9 mouse cellular contexts compared by ENCODE assay signal in genomic region chr5:148360922-148361758, GRCm38 (mm10). TPM values are rescaled to one million over a fixed set of nuclear protein-coding genes. Genes with fewer than 3 reads are reported as not detected.
DNase-seq lines count a peak whose midpoint lies in the region; ATAC-seq and TF ChIP-seq lines count a peak whose summit lies in the region.
"Had no signal": no experiment of that assay in that cellular context is flagged by ENCODE, and none has a peak within 500 bp of the region (broad histone marks: within the 10 kb centered on the region; RNA-seq: fewer than 3 reads in every experiment).

No protein-coding gene starts in this region.

- DNase-seq in spleen, adult 2 months (ENCODE audit: low read depth in 1 of 2, low spot score in 2 of 2) = no peak
- no peak for DNase-seq in spleen, postnatal 4 days (ENCODE audit: low spot score in 2 of 2)
- peak; percentile 10 for DNase-seq in liver, adult 2 months (ENCODE audit: extremely low read depth, low read depth, low spot score)
- DNase-seq in stomach, postnatal 0 days (ENCODE audit: low spot score) = peak; percentile 91
- no peak for DNase-seq in forebrain, postnatal 0 days

- no peak for TF ChIP-seq CTCF in spleen, adult 2 months (IDR thresholded peaks at IDR 0.05; ENCODE audit: extremely low read depth, insufficient read depth, insufficient read length, insufficient replicate concordance)
- TF ChIP-seq CTCF in liver, adult 2 months (IDR thresholded peaks at IDR 0.05; ENCODE audit: low read depth, low read length) = no peak
- TF ChIP-seq CTCF in stomach, postnatal 0 days (IDR thresholded peaks at IDR 0.05; ENCODE audit: low read depth) = no peak
- no peak for TF ChIP-seq CTCF in forebrain, postnatal 0 days (IDR thresholded peaks at IDR 0.05; ENCODE audit: low read depth)

- TF ChIP-seq POLR2A in spleen, adult 2 months (IDR thresholded peaks at IDR 0.05; ENCODE audit: low read depth, low read length) = no peak
- TF ChIP-seq POLR2A in liver, adult 2 months (IDR thresholded peaks at IDR 0.05; ENCODE audit: extremely low read depth, insufficient read depth, low read length) = no peak

- no peaks in the 10 kb centered on the region for H3K4me1 ChIP-seq in spleen, adult 2 months (ENCODE audit: control insufficient read depth, insufficient read depth, insufficient read length)
- H3K4me1 ChIP-seq in heart, embryonic 15.5 days (replicated peaks) = peaks cover 31% of the 10 kb centered on the region
- H3K4me1 ChIP-seq in liver, adult 2 months (ENCODE audit: control insufficient read depth, insufficient read depth, low read length) = no peaks in the 10 kb centered on the region
- H3K4me1 ChIP-seq in stomach, postnatal 0 days (replicated peaks; ENCODE audit: control insufficient read depth, insufficient read depth) = no peaks in the 10 kb centered on the region
- peaks cover 13% of the 10 kb centered on the region; the same call in 1 of the 2 replicates for H3K4me1 ChIP-seq in midbrain, embryonic 13.5 days (replicated peaks)
- no peaks in the 10 kb centered on the region for H3K4me1 ChIP-seq in forebrain, postnatal 0 days (ENCODE audit: insufficient read depth)

- H3K27me3 ChIP-seq in spleen, adult 2 months (ENCODE audit: control insufficient read depth, insufficient read depth, low read length) = no peaks in the 10 kb centered on the region
- H3K27me3 ChIP-seq in heart, embryonic 15.5 days = no peaks in the 10 kb centered on the region
- H3K27me3 ChIP-seq in liver, adult 2 months (ENCODE audit: control insufficient read depth, insufficient read depth, low read length) = no peaks in the 10 kb centered on the region
- H3K27me3 ChIP-seq in stomach, postnatal 0 days (ENCODE audit: control insufficient read depth, insufficient read depth, low read length) = no peaks in the 10 kb centered on the region
- H3K27me3 ChIP-seq in midbrain, embryonic 13.5 days = no peaks in the 10 kb centered on the region
- no peaks in the 10 kb centered on the region for H3K27me3 ChIP-seq in forebrain, postnatal 0 days (ENCODE audit: insufficient read depth, low read length)
- H3K27me3 ChIP-seq: liver, embryonic 15.5 days had no signal

- H3K9me3 ChIP-seq in heart, embryonic 15.5 days (replicated peaks) = no peaks in the 10 kb centered on the region
- no peaks in the 10 kb centered on the region for H3K9me3 ChIP-seq in stomach, postnatal 0 days (ENCODE audit: control insufficient read depth, low read length)
- no peaks in the 10 kb centered on the region for H3K9me3 ChIP-seq in midbrain, embryonic 13.5 days
- H3K9me3 ChIP-seq in forebrain, postnatal 0 days (ENCODE audit: low read length) = no peaks in the 10 kb centered on the region
- H3K9me3 ChIP-seq: liver, embryonic 15.5 days had no signal

- no peak overlapping the region for H3K4me3 ChIP-seq in spleen, adult 2 months (ENCODE audit: extremely low read depth, insufficient read depth, insufficient read length)
- no peak overlapping the region for H3K4me3 ChIP-seq in heart, embryonic 15.5 days
- H3K4me3 ChIP-seq in liver, adult 2 months (ENCODE audit: insufficient read depth, low read depth, low read length) = no peak overlapping the region
- H3K4me3 ChIP-seq in stomach, postnatal 0 days (ENCODE audit: low read depth, low read length) = no peak overlapping the region
- H3K4me3 ChIP-seq in midbrain, embryonic 13.5 days (replicated peaks) = no peak overlapping the region
- H3K4me3 ChIP-seq in forebrain, postnatal 0 days (ENCODE audit: low read depth, low read length) = no peak overlapping the region
- H3K4me3 ChIP-seq: liver, embryonic 15.5 days had no signal

- TF ChIP-seq EP300 in stomach, postnatal 0 days (optimal IDR thresholded peaks at IDR 0.05) = no peak

- H3K79me2 ChIP-seq in liver, adult 2 months (ENCODE audit: control insufficient read depth, insufficient read depth, low read length) = no peaks in the 10 kb centered on the region

- 0 out of 2 replicates have a peak overlapping the region, but pooled peaks have one; percentile 38 for H3K27ac ChIP-seq in spleen, adult 2 months (ENCODE audit: insufficient read depth, low read length)
- H3K27ac ChIP-seq in heart, embryonic 15.5 days = peak overlapping the region; percentile 70
- H3K27ac ChIP-seq in liver, adult 2 months (replicated peaks; ENCODE audit: insufficient read depth, low read depth, low read length) = no peak overlapping the region
- peak overlapping the region; percentile 86 for H3K27ac ChIP-seq in stomach, postnatal 0 days (replicated peaks)
- no peak overlapping the region for H3K27ac ChIP-seq in midbrain, embryonic 13.5 days
- H3K27ac ChIP-seq in forebrain, postnatal 0 days (ENCODE audit: low read depth, low read length) = no peak overlapping the region
- H3K27ac ChIP-seq: liver, embryonic 15.5 days had no signal

- peak overlapping the region; percentile 44 for H3K4me2 ChIP-seq in heart, embryonic 15.5 days
- 0 out of 2 replicates have a peak overlapping the region, but pooled peaks have one; percentile 31 for H3K4me2 ChIP-seq in stomach, postnatal 0 days (replicated peaks; ENCODE audit: low read depth)
- H3K4me2 ChIP-seq in midbrain, embryonic 13.5 days (replicated peaks) = no peak overlapping the region
- no peak overlapping the region for H3K4me2 ChIP-seq in forebrain, postnatal 0 days (ENCODE audit: low read depth)
- H3K4me2 ChIP-seq: liver, embryonic 15.5 days had no signal

- H3K9ac ChIP-seq in heart, embryonic 15.5 days = no peak overlapping the region
- H3K9ac ChIP-seq in liver, adult 2 months (ENCODE audit: low read depth, low read length) = no peak overlapping the region
- H3K9ac ChIP-seq in stomach, postnatal 0 days (ENCODE audit: low read length) = no peak overlapping the region
- no peak overlapping the region for H3K9ac ChIP-seq in midbrain, embryonic 13.5 days (replicated peaks)
- H3K9ac ChIP-seq in forebrain, postnatal 0 days = no peak overlapping the region
- H3K9ac ChIP-seq: liver, embryonic 15.5 days had no signal

- peak; percentile 81 for ATAC-seq in heart, embryonic 15.5 days (replicated peaks; ENCODE audit: insufficient number of reproducible peaks, insufficient read depth, low FRiP score, low read depth)
- peak; percentile 95 for ATAC-seq in stomach, postnatal 0 days (ENCODE audit: low FRiP score, low TSS enrichment)
- ATAC-seq in midbrain, embryonic 13.5 days = no peak
- ATAC-seq in forebrain, postnatal 0 days = no peak
- no peak for ATAC-seq in frontal cortex, adult (ENCODE audit: low TSS enrichment)

- 70% methylated on average over 16 of the region's 16 CpGs for WGBS in spleen, adult 2 months
- WGBS in heart, embryonic 15.5 days = 19% methylated on average over 16 of the region's 16 CpGs
- WGBS in liver, adult 2 months = 58% methylated on average over 16 of the region's 16 CpGs
- 38% methylated on average over 16 of the region's 16 CpGs for WGBS in stomach, postnatal 0 days
- 75% methylated on average over 16 of the region's 16 CpGs for WGBS in midbrain, embryonic 13.5 days
- WGBS in forebrain, postnatal 0 days = 77% methylated on average over 16 of the region's 16 CpGs

- H3K36me3 ChIP-seq in spleen, adult 2 months (ENCODE audit: control insufficient read depth, insufficient read depth, low read length) = peaks cover 5% of the 10 kb centered on the region; the same call in 1 of the 2 replicates
- H3K36me3 ChIP-seq in heart, embryonic 15.5 days = no peaks in the 10 kb centered on the region
- H3K36me3 ChIP-seq in liver, adult 2 months (ENCODE audit: control insufficient read depth, insufficient read depth, low read length) = no peaks in the 10 kb centered on the region
- H3K36me3 ChIP-seq in stomach, postnatal 0 days (ENCODE audit: control insufficient read depth, insufficient read depth, low read length) = no peaks in the 10 kb centered on the region
- H3K36me3 ChIP-seq in midbrain, embryonic 13.5 days = no peaks in the 10 kb centered on the region
- H3K36me3 ChIP-seq in forebrain, postnatal 0 days (ENCODE audit: insufficient read depth) = 0 out of 2 replicates have a peak, but pooled peaks cover 4% of the 10 kb centered on the region

RNA-seq across cellular contexts. Expression of gene Slc7a1, which starts 38.6 kb away (rescaled TPM):
- 8.8 and 9.3 TPM in 2 replicates for polyA plus RNA-seq in spleen, adult 2 months (2012; rRNA removed)
- 13.6 and 17.1 TPM in 2 replicates for polyA plus RNA-seq in heart, embryonic 15.5 days (2015; fragmentation: Nextera tagmentation; extraction: Ambion mirVana)
- 0.18 and 1.2 TPM in 2 replicates for total RNA-seq in liver, adult 2 months (2014; rRNA removed)
- polyA plus RNA-seq in liver, adult 2 months (2012; rRNA removed) = 0.23 and 0.27 TPM in 2 replicates
- polyA plus RNA-seq in stomach, postnatal 0 days (2015; fragmentation: Nextera tagmentation; extraction: Ambion mirVana) = 17.8 and 20.9 TPM in 2 replicates
- 26.5 and 26.9 TPM in 2 replicates for polyA plus RNA-seq in midbrain, embryonic 13.5 days (2015; fragmentation: Nextera tagmentation; extraction: Ambion mirVana)
- 31.9 and 52.2 TPM in 2 replicates for total RNA-seq in forebrain, postnatal 0 days (2014; rRNA removed)
- polyA plus RNA-seq in forebrain, postnatal 0 days (2015; fragmentation: Nextera tagmentation; extraction: Ambion mirVana) = 28.0 and 44.0 TPM in 2 replicates

Comparison
In these comparisons a context has a peak if more than half of its experiments do, and no peak if none do; other contexts are left out.
1. DNase-seq: peak in liver, adult 2 months (single experiment) and stomach, postnatal 0 days (single experiment); none in spleen, adult 2 months (0 of 2), spleen, postnatal 4 days (0 of 2) and forebrain, postnatal 0 days (single experiment).
2. H3K27ac ChIP-seq: peak in spleen, adult 2 months (single experiment), heart, embryonic 15.5 days (single experiment) and stomach, postnatal 0 days (single experiment); none in liver, adult 2 months (single experiment), midbrain, embryonic 13.5 days (single experiment) and forebrain, postnatal 0 days (single experiment).
3. ATAC-seq: peak in heart, embryonic 15.5 days (single experiment) and stomach, postnatal 0 days (single experiment); none in midbrain, embryonic 13.5 days (single experiment), forebrain, postnatal 0 days (single experiment) and frontal cortex, adult (single experiment).
4. H3K4me2 ChIP-seq: peak in heart, embryonic 15.5 days (single experiment) and stomach, postnatal 0 days (single experiment); none in midbrain, embryonic 13.5 days (single experiment) and forebrain, postnatal 0 days (single experiment).